Mouse (Mus musculus) heart, embryonic 10.5 days (tissue): ENCODE measurements around the gene Capn12. TPM values are rescaled to one million over a fixed set of nuclear protein-coding genes. Genes with fewer than 3 reads are reported as not detected.
A peak's percentile ranks its signal among the peaks of the same experiment; 100 is the strongest.
"Not testable (repeated sequence)": the region's sequence is repeated elsewhere in the genome, so short reads cannot be mapped to it uniquely, and the experiment has no call there.

Experiments
- DNase-seq: peaks from one replicate; pipeline ENCODE4 v3.0.0-alpha.2; 2017; ENCODE audit warnings: low spot score
- H3K27ac ChIP-seq: fragments of 300-500 bp; sonication (generic); 2 replicates; pipeline ENCODE4 v1.5.1; 2016; ENCODE audit warnings: mild to moderate bottlenecking
- H3K27me3 ChIP-seq: fragments of 300-500 bp; sonication (generic); 2 replicates; pipeline ENCODE4 v1.6.1; 2016; ENCODE audit warnings: mild to moderate bottlenecking; ENCODE audit not compliant: poor library complexity, insufficient read depth, severe bottlenecking
- H3K36me3 ChIP-seq: fragments of 300-500 bp; sonication (generic); 2 replicates; pipeline ENCODE4 v1.6.1; 2016; ENCODE audit warnings: mild to moderate bottlenecking, moderate library complexity
- H3K4me1 ChIP-seq: fragments of 300-500 bp; sonication (generic); 2 replicates; pipeline ENCODE4 v1.6.1; 2016; ENCODE audit warnings: mild to moderate bottlenecking
- H3K4me3 ChIP-seq: fragments of 300-500 bp; sonication (generic); 2 replicates; pipeline ENCODE4 v1.5.1; 2016; ENCODE audit warnings: mild to moderate bottlenecking, moderate library complexity
- H3K9me3 ChIP-seq: fragments of 300-500 bp; sonication (generic); 2 replicates; pipeline ENCODE4 v1.6.1; 2016; ENCODE audit warnings: mild to moderate bottlenecking, moderate library complexity
- WGBS: fragments of 180-500 bp; shearing (Covaris S2); methylation state at CpG from one replicate; pipeline ENCODE4 v1.1.7; 2016; 5-methylcytosine and 5-hydroxymethylcytosine counted together
- polyA plus RNA-seq: library from polyadenylated mRNA; unstranded; fragments of >200 nt; fragmentation: Nextera tagmentation; extraction: Ambion mirVana; gene quantifications from 2 replicates; pipeline ENCODE4 v1.2.1, GENCODE M21; 2016

The Capn12 gene
- polyA plus RNA-seq, 1 experiment from 2014 or later: 0.20 TPM

DNA sequence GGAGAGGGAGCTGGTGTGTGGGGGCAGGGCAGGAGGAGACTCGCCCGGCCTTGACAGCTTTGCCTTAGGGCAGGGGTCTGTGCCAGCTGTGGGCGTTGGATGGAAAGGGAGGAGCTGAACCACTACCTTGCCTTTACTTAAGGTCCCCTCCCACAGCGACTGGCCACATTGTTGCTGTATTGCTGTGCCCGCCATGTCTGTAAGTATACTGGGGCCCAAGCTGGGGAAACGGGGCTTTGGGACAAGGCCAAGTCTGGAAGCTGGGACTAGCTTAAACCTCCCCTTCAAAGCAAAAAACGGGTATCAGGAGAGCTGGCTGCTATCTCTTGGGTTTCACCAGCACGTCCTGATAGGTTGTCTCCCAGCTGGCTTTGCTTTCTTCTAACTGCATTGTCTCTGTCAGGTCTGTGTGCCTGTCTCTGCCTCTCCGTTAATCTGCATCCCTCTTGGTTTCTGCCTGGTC is 16.9 kb upstream of the Capn12 start:
- H3K27ac ChIP-seq: peak overlapping the region; percentile 56
- 0 out of 2 replicates have a peak, but pooled peaks cover 5% of the 10 kb centered on the region for H3K9me3 ChIP-seq
- no peaks in the 10 kb centered on the region for H3K36me3 ChIP-seq
- no peak overlapping the region for H3K4me3 ChIP-seq
- peaks cover 5% of the 10 kb centered on the region; the same call in 1 of the 2 replicates for H3K27me3 ChIP-seq
- no peak for DNase-seq
- H3K4me1 ChIP-seq: peaks cover 31% of the 10 kb centered on the region
- 38% methylated on average over 9 of the region's 9 CpGs for WGBS

DNA sequence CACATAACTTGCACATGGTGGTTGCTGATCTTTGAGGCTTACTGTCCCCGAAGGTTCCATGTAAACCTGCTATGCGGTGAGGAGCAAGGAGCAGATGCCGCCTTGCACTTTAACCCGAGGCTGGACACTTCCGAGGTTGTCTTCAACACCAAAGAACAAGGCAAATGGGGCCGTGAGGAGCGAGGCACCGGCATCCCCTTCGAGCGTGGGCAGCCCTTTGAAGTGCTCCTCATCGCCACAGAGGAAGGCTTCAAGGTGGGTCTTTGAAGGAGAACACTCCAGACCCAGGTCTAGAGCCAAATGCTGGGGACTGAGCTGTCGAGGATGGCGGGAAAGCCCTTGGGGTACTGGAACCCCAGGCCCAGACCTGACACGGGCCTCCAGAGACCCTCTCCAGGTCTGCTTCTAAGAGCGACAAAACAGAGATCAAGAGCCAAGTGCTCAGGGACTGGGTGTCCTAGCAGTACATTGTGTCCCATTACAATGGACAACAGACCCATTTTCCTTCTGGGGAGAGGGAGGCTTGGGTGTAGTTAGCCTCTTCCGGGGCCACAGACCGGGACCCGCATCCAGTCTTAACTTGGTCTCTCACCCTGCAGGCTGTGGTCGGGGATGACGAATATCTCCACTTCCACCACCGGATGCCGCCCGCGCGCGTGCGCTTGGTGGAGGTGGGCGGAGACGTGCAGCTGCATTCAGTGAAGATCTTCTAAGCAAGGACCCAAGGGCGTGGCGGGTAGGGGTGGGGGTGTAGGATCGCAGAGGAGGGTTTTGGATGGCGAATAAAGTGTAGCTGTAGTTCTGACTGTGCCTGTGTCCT is 15.5 kb upstream of the Capn12 start:
- Histone ChIP-seq H3K9me3 (0 out of 2 replicates have a peak, but pooled peaks cover 5% of the 10 kb centered on the region), H3K27ac (peak overlapping the region; percentile 79), H3K4me3 (peak overlapping the region; percentile 50), H3K36me3 (no peaks in the 10 kb centered on the region), H3K4me1 (peaks cover 31% of the 10 kb centered on the region), H3K27me3 (peaks cover 5% of the 10 kb centered on the region; the same call in 1 of the 2 replicates)
- peak; percentile 94 for DNase-seq
- WGBS: 39% methylated on average over 33 of the region's 33 CpGs

DNA sequence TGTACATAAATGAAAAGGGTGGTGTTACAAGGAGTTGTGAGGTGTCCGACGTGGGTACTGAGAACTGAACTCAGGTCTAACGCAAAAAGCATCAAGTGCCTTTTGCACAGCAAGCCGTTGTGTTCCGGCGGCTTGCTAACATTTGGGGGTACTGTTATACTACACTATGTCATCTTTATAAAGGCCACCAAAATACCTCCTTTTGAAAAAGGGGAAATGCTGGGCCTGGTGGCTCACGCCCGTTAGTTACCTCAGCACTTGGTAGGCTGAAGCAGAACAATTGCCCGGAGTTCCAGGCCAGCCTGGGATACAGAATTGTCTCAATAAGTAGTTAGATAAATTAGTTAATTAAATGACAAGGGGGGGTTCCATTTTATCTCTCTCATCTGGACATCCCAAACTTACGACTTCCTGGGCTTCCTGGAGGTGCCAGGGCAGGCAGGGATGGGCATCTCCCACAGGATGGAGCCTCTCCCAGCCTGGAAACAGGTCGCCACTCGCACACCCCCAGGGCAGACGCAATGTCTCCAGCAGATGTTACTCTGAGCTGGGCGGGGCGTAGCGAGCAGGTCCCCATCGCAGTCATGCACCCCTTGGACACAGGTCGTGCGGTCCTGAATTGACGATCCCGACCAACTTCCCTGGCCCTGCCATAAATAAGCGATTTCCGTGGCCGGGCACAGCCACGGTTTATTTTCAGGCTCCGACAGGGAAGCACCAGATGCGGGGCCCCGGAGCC is 14.3 kb upstream of the Capn12 start:
- no peak for DNase-seq
- Histone ChIP-seq H3K4me1 (peaks cover 31% of the 10 kb centered on the region), H3K9me3 (no peaks in the 10 kb centered on the region), H3K27me3 (peaks cover 5% of the 10 kb centered on the region; the same call in 1 of the 2 replicates), H3K4me3 (no peak overlapping the region), H3K36me3 (no peaks in the 10 kb centered on the region), H3K27ac (peak overlapping the region; percentile 72)
- 90% methylated on average over 28 of the region's 28 CpGs for whole genome bisulfite sequencing

DNA sequence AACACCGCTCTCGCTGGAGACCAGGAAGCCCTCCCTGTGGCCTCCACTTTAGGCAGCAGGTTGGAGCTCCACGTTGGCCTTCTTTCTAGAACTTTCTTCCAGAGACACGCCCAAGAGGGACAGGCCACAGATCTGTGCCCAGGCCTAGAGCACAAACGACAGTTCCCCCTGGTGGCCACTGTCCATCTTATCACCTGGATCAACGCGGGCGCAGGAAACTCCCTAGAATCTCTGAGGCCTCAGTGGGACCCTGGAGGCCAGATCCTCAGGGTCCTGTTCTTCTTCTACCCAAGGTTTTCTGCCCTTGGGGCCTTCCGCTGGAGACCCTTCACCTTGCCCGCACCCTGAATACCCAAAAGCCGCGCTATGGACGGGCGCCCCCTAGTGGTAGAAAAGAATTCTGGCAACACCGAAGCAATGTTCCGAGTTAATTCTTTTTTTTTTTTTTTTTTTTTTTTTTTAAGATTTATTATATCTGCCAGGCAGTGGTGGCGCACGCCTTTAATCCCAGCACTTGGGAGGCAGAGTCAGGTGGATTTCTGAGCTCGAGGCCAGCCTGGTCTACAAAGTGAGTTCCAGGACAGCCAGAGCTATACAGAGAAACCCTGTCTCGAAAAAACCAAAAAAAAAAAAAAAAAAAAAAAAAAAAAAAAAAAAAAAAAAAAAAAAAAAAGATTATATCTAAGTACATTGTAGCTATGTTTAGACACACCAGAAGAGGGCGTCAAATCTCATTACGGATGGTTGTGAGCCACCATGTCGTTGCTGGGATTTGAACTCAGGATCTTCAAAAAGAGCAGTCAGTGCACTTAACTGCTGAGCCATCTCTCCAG is 13.5 kb upstream of the Capn12 start:
- not testable (repeated sequence) for H3K36me3 ChIP-seq, H3K27me3 ChIP-seq, DNase-seq, H3K9me3 ChIP-seq
- Histone ChIP-seq H3K27ac (peak overlapping the region; percentile 72), H3K4me1 (peaks cover 31% of the 10 kb centered on the region), H3K4me3 (peak overlapping the region; percentile 42; the same call in 1 of the 2 replicates)
- WGBS: 24% methylated on average over 23 of the region's 23 CpGs

DNA sequence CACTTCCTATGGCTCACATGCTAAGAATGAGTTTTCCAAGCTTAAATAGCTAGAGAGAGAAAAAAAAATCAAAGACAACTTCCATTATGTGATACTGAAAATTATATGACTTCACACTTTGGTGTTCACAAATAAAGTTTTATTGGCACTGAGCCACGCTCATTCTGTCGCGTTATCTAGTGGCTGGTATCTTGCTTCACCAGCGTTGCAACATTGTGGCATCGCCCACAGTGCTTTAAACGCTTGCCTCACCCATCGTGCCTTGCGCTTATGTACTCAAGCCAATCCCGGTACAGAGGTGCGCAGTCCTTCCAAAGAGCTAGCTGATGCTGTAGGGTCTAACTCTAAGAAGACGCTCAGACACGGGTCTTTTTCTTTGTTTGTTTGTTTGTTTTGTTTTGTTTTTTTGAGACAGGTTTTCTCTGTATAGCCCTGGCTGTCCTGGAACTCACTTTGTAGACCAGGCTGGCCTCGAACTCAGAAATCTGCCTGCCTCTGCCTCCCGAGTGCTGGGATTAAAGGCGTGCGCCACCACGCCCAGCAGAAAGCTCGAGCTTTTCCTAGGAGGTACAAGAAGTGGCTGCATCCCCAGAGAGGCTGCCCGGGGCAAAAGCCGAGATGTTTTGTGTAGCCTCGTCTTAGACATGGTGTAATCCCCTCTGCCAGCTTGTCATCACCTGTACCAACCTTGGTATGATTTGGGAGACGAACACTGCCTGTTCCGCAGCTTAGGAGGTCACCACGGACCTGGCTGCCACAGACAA is 10.1 kb upstream of the Capn12 start:
- WGBS: 87% methylated on average over 24 of the region's 24 CpGs
- no peaks in the 10 kb centered on the region for H3K9me3 ChIP-seq
- H3K27me3 ChIP-seq: no peaks in the 10 kb centered on the region
- no peak overlapping the region for H3K4me3 ChIP-seq
- no peak for DNase-seq
- peaks cover 13% of the 10 kb centered on the region for H3K4me1 ChIP-seq
- no peaks in the 10 kb centered on the region for H3K36me3 ChIP-seq
- H3K27ac ChIP-seq: no peak overlapping the region

DNA sequence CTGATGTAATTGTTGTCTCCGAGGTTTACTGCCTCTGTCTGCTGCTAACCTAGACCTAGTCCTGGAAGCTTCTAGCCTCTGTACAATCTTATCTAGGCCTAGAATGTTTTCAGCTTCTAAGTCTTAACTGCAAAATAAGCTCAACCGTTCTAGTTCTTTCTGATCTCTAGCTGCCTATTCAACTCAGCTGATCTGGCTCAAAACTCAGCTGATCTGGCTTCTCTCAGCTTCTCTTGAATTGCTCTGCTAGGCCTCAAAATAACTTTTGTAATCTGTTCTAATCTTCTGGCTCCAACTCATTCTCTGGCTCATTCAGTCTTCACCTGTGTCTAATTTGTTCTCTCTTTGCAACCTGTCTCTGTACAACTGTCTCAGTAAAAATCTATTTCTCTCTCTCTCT is 6.7 kb upstream of the Capn12 start:
- DNase-seq: no peak
- Histone ChIP-seq H3K36me3 (no peaks in the 10 kb centered on the region), H3K4me3 (no peak overlapping the region), H3K27me3 (no peaks in the 10 kb centered on the region), H3K4me1 (peaks cover 5% of the 10 kb centered on the region; the same call in 1 of the 2 replicates), H3K9me3 (no peaks in the 10 kb centered on the region), H3K27ac (no peak overlapping the region)
- WGBS: 69% methylated on average over 2 of the region's 2 CpGs

DNA sequence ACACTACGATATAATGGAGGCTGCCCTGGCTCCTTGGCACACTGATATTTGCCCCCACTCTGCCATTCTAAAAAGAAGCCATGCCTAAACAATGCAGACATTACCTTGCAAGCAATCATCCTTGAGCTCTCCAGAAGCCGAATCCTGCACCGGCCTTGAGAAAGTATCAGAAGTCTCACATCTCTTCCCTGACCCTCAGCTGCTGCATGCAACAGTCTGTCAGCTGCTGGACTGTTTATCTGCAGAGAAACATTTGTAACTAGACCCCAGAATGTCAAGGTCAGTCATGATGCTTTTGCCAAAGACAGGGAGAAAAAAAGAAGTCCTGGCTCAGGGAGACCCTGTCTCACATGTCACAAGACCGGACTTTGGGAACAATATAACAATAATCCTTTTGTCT is 5.1 kb upstream of the Capn12 start:
- Histone ChIP-seq H3K4me3 (no peak overlapping the region), H3K27me3 (peaks cover 5% of the 10 kb centered on the region; the same call in 1 of the 2 replicates), H3K36me3 (no peaks in the 10 kb centered on the region), H3K27ac (no peak overlapping the region), H3K9me3 (no peaks in the 10 kb centered on the region), H3K4me1 (peaks cover 10% of the 10 kb centered on the region; the same call in 1 of the 2 replicates)
- DNase-seq: no peak
- WGBS: 74% methylated on average over 4 of the region's 4 CpGs

DNA sequence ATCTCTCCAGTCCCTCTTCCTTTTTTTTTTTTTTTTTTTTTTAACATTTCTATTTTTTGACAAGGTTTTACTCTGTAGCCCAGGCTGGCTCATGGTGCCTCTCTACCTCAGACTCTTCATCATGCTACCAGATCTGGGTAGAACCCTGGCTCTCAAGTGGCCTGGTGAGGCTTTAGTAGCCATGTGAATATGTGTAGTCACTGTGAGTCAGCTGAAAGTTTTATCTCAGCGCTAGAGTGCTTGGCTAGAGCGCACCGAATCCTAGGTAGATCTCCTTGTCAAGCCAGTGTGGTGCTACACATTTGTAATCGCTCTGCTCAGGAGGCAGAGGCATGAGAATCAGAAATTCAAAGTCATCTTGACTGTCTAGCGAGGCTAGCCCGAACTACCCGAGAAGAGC is 4.1 kb upstream of the Capn12 start:
- Histone ChIP-seq H3K27ac (no peak overlapping the region), H3K36me3 (no peaks in the 10 kb centered on the region), H3K4me1 (peaks cover 10% of the 10 kb centered on the region; the same call in 1 of the 2 replicates), H3K4me3 (no peak overlapping the region), H3K27me3 (peaks cover 11% of the 10 kb centered on the region; the same call in 1 of the 2 replicates), H3K9me3 (no peaks in the 10 kb centered on the region)
- no peak for DNase-seq
- WGBS: 71% methylated on average over 7 of the region's 7 CpGs

DNA sequence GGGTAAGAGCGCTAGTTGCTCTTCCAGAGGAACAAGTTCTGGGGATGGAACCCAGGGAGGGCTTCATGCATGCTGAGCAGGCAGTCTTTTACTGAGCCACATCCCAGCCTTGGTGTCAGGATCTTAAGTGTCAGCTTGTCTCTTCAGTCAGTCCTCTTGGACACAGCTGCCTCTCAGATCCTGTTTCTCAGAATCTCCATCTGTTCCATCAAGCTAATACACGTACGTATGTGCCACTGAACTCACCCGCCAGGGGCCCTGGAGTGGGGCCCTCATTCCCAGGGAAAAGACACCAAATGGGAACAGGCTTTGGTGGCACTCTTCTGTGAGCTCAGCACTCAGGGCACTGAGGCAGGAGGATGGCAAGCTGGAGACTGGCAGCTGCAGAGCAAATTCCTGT is 3.4 kb upstream of the Capn12 start:
- whole genome bisulfite sequencing: 69% methylated on average over 4 of the region's 4 CpGs
- DNase-seq: no peak
- H3K27me3 ChIP-seq: peaks cover 11% of the 10 kb centered on the region; the same call in 1 of the 2 replicates
- H3K4me3 ChIP-seq: no peak overlapping the region
- H3K4me1 ChIP-seq: peaks cover 10% of the 10 kb centered on the region; the same call in 1 of the 2 replicates
- no peaks in the 10 kb centered on the region for H3K9me3 ChIP-seq
- H3K36me3 ChIP-seq: no peaks in the 10 kb centered on the region
- H3K27ac ChIP-seq: no peak overlapping the region

DNA sequence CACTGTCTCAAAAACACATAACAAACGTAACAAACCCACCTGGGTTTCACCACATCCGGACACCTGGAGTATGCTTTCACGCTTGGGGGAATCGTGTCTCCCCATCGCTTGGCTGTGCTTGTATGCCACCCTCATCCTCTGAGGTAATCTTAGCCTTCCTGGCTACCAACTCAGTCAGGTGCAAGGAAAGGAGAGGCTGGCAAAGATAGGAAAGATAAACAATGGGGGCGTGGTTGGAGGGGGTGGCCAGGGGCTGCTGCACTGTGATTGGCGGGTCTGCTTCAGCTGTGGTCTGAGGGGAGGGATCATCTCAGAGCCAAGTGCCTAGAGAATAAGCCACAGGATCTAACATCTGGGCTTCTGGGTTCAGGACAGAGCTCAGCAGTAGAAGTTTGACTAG is 1.6 kb upstream of the Capn12 start:
- no peak overlapping the region for H3K4me3 ChIP-seq
- H3K36me3 ChIP-seq: no peaks in the 10 kb centered on the region
- no peaks in the 10 kb centered on the region for H3K9me3 ChIP-seq
- H3K4me1 ChIP-seq: peaks cover 10% of the 10 kb centered on the region; the same call in 1 of the 2 replicates
- H3K27me3 ChIP-seq: peaks cover 11% of the 10 kb centered on the region; the same call in 1 of the 2 replicates
- no peak for DNase-seq
- WGBS: 63% methylated on average over 7 of the region's 7 CpGs
- H3K27ac ChIP-seq: no peak overlapping the region

DNA sequence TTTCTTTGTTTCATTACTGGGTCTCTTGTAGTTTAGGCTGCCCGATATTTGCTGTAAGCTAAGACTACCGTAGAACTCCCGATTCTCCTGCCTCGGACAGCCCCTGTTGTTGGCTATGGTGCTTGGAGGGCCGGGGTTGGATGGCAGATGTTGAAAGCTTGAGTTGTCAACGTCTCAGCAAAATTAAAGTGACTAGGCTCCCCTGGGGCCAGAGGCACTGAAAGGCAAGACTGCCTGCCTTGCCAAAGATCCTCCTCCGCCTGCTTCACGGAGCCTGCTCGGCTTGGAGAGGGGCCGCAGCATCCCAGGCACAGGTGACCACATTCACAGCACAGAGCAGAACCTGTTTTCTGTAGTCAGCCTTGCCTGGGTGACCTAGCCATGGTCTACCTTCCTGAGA is 668 bp upstream of the Capn12 start:
- no peaks in the 10 kb centered on the region for H3K9me3 ChIP-seq
- H3K27me3 ChIP-seq: peaks cover 16% of the 10 kb centered on the region; the same call in 1 of the 2 replicates
- 75% methylated on average over 10 of the region's 10 CpGs for WGBS
- H3K4me3 ChIP-seq: no peak overlapping the region
- H3K4me1 ChIP-seq: peaks cover 10% of the 10 kb centered on the region; the same call in 1 of the 2 replicates
- H3K36me3 ChIP-seq: no peaks in the 10 kb centered on the region
- no peak for DNase-seq
- no peak overlapping the region for H3K27ac ChIP-seq

DNA sequence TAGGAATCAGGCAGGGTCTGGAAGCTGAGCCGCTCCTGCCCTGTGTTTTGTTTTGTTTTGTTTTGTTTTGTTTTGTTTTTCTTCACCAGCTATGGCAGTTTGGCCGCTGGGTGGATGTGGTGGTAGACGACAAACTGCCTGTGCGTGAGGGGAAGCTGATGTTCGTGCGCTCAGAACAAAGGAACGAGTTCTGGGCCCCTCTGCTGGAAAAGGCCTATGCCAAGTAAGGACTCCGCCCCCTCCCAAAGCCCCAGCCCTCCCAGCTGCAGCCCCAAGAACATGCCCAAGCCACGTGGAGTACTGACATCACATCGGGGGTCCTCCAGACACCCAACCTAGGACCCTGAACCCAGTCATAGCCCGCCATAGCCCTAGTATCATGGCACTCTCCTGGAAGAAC is 1.8 kb downstream of the Capn12 start:
- no peak for DNase-seq
- Histone ChIP-seq H3K27me3 (peaks cover 41% of the 10 kb centered on the region), H3K9me3 (no peaks in the 10 kb centered on the region), H3K27ac (no peak overlapping the region), H3K36me3 (no peaks in the 10 kb centered on the region), H3K4me1 (0 out of 2 replicates have a peak, but pooled peaks cover 4% of the 10 kb centered on the region), H3K4me3 (no peak overlapping the region)
- WGBS: 76% methylated on average over 11 of the region's 11 CpGs
